Mouse (Mus musculus): ENCODE results near the gene Cetn2. TPM values are rescaled to one million over a fixed set of nuclear protein-coding genes. Genes with fewer than 3 reads are reported as not detected.

The Cetn2 gene
- 33.6 TPM for polyA plus RNA-seq (2014; fragmentation: Illumina TruSeq; extraction: RNeasy Lipid Tissue Mini Kit (QIAGEN cat#74804); ENCODE audit: low read depth, low replicate concordance)

GRCm38 (mm10) chrX:72917884-72918681 lies at the start of gene Cetn2, which contains the start of gene Nsdhl:
Cetn2 (minus strand) TSS chrX:72918411.
Nsdhl (plus strand) TSS chrX:72918557.

Other genes starting within 250 kb of the Cetn2 start
- gene Gabrq, start 93.2 kb downstream of the Cetn2 start, polyA plus RNA-seq (2014; fragmentation: Illumina TruSeq; extraction: RNeasy Lipid Tissue Mini Kit (QIAGEN cat#74804); ENCODE audit: low read depth, low replicate concordance), result 0.10 TPM
- gene Nsdhl, start 146 bp upstream of the Cetn2 start, polyA plus RNA-seq (2014; fragmentation: Illumina TruSeq; extraction: RNeasy Lipid Tissue Mini Kit (QIAGEN cat#74804); ENCODE audit: low read depth, low replicate concordance), result 16.9 TPM
- 15.4 TPM for gene Zfp185, start 68.9 kb upstream of the Cetn2 start, polyA plus RNA-seq (2014; fragmentation: Illumina TruSeq; extraction: RNeasy Lipid Tissue Mini Kit (QIAGEN cat#74804); ENCODE audit: low read depth, low replicate concordance)
- 1.9 TPM for gene Pnma5, start 118.7 kb upstream of the Cetn2 start, polyA plus RNA-seq (2014; fragmentation: Illumina TruSeq; extraction: RNeasy Lipid Tissue Mini Kit (QIAGEN cat#74804); ENCODE audit: low read depth, low replicate concordance)
- gene Pnma3, start 146.4 kb upstream of the Cetn2 start, polyA plus RNA-seq (2014; fragmentation: Illumina TruSeq; extraction: RNeasy Lipid Tissue Mini Kit (QIAGEN cat#74804); ENCODE audit: low read depth, low replicate concordance), result 0.11 TPM
- gene Xlr4a, start 164.1 kb upstream of the Cetn2 start, polyA plus RNA-seq (2014; fragmentation: Illumina TruSeq; extraction: RNeasy Lipid Tissue Mini Kit (QIAGEN cat#74804); ENCODE audit: low read depth, low replicate concordance), result 14.1 TPM
- gene Xlr3a, start 178.7 kb upstream of the Cetn2 start, polyA plus RNA-seq (2014; fragmentation: Illumina TruSeq; extraction: RNeasy Lipid Tissue Mini Kit (QIAGEN cat#74804); ENCODE audit: low read depth, low replicate concordance), result 2.9 TPM
- not detected for gene Gm14685, start 198.6 kb upstream of the Cetn2 start, polyA plus RNA-seq (2014; fragmentation: Illumina TruSeq; extraction: RNeasy Lipid Tissue Mini Kit (QIAGEN cat#74804); ENCODE audit: low read depth, low replicate concordance)
- gene Xlr5b, start 230.4 kb upstream of the Cetn2 start, polyA plus RNA-seq (2014; fragmentation: Illumina TruSeq; extraction: RNeasy Lipid Tissue Mini Kit (QIAGEN cat#74804); ENCODE audit: low read depth, low replicate concordance), result 11.0 TPM
- 0.21 TPM for gene DXBay18, start 231.0 kb upstream of the Cetn2 start, polyA plus RNA-seq (2014; fragmentation: Illumina TruSeq; extraction: RNeasy Lipid Tissue Mini Kit (QIAGEN cat#74804); ENCODE audit: low read depth, low replicate concordance)